Mouse (Mus musculus): ENCODE results near the gene Nox1. TPM values are rescaled to one million over a fixed set of nuclear protein-coding genes. Genes with fewer than 3 reads are reported as not detected.
"Not testable (repeated sequence)": the region's sequence is repeated elsewhere in the genome, so short reads cannot be mapped to it uniquely, and the experiment has no call there.

Nox1 gene
- polyA plus RNA-seq, 1 experiment from 2014 or later, result 0.95 TPM

DNA sequence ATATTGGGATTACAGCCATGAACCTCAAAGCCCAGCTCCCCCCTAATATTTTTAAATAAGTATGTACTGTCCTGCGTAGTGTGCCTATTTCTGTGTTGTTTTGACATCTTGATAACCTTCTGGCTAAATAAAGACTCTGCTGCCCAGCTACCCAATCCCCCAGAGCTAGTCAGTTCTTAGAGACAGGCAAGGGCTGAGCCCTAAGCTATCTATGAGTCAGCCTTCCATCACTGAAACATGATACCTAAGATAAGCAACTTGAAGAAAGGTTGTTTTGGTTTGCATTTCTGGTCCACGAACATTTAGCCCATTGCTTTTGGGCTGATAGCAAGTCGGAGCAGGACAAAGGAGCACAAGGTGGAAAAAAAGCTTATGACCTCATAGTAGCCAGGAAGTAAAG, 1.1 kb downstream of the Nox1 start:
- no peak overlapping the region for H3K4me2 ChIP-seq (replicated peaks; ENCODE audit: low read depth, low read length)
- H3K4me3 ChIP-seq (ENCODE audit: low read depth, low read length), result no peak overlapping the region
- H3K27me3 ChIP-seq (replicated peaks; ENCODE audit: insufficient read depth, low read length), result no peaks in the 10 kb centered on the region
- no peak overlapping the region for H3K27ac ChIP-seq (ENCODE audit: low read length)
- no peak overlapping the region for H3K9ac ChIP-seq (replicated peaks; ENCODE audit: low read depth)
- H3K4me1 ChIP-seq (ENCODE audit: insufficient read depth, low read depth, low read length), result no peaks in the 10 kb centered on the region
- DNase-seq (ENCODE audit: low spot score), result no peak
- no peaks in the 10 kb centered on the region for H3K9me3 ChIP-seq (ENCODE audit: low read length)
- no peak for ATAC-seq
- TF ChIP-seq EP300 (IDR thresholded peaks at IDR 0.05) (no peak), CTCF (IDR thresholded peaks at IDR 0.05) (no peak)
- WGBS, result 57% methylated on average over 3 of the region's 3 CpGs
- H3K36me3 ChIP-seq (ENCODE audit: insufficient read depth, low read length), result no peaks in the 10 kb centered on the region

DNA sequence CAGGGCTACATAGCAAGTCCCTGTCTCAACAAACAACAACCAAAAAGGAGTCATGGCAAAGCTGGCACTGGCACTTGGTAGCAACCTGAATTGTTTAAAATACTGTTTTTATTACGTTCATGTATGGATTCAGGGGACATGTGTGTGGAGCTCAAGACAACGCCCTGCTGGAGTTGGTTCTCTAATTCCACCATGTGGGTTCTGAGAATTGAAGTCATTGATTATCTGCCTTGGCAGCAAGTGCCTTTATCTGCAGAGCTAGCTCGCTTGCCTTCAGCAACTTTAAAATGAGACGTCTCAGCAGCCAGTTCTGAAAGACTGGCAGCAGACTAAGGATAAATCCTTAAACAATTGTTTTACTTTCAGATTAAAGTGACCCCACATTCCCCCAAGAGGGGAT, 3.6 kb downstream of the Nox1 start:
- H3K4me2 ChIP-seq (replicated peaks; ENCODE audit: low read depth, low read length), result no peak overlapping the region
- WGBS, result 67% methylated on average over 4 of the region's 4 CpGs
- no peaks in the 10 kb centered on the region for H3K27me3 ChIP-seq (replicated peaks; ENCODE audit: insufficient read depth, low read length)
- no peak overlapping the region for H3K4me3 ChIP-seq (ENCODE audit: low read depth, low read length)
- H3K9me3 ChIP-seq (ENCODE audit: low read length), result no peaks in the 10 kb centered on the region
- H3K9ac ChIP-seq (replicated peaks; ENCODE audit: low read depth), result no peak overlapping the region
- DNase-seq (ENCODE audit: low spot score) (no peak), ATAC-seq (no peak)
- H3K4me1 ChIP-seq (ENCODE audit: insufficient read depth, low read depth, low read length), result no peaks in the 10 kb centered on the region
- H3K27ac ChIP-seq (ENCODE audit: low read length), result no peak overlapping the region
- TF ChIP-seq CTCF (IDR thresholded peaks at IDR 0.05), result no peak
- TF ChIP-seq EP300 (IDR thresholded peaks at IDR 0.05), result no peak
- H3K36me3 ChIP-seq (ENCODE audit: insufficient read depth, low read length), result no peaks in the 10 kb centered on the region

- ATAC-seq, result no peak
- no peak overlapping the region for H3K4me2 ChIP-seq (replicated peaks; ENCODE audit: low read depth, low read length)
- no peaks in the 10 kb centered on the region for H3K27me3 ChIP-seq (replicated peaks; ENCODE audit: insufficient read depth, low read length)
- H3K4me3 ChIP-seq (ENCODE audit: low read depth, low read length), result no peak overlapping the region
- no peaks in the 10 kb centered on the region for H3K4me1 ChIP-seq (ENCODE audit: insufficient read depth, low read depth, low read length)
- 80% methylated on average over 7 of the region's 7 CpGs for WGBS
- no peak overlapping the region for H3K9ac ChIP-seq (replicated peaks; ENCODE audit: low read depth)
- no peak for DNase-seq (ENCODE audit: low spot score)
- no peaks in the 10 kb centered on the region for H3K9me3 ChIP-seq (ENCODE audit: low read length)
- H3K36me3 ChIP-seq (ENCODE audit: insufficient read depth, low read length), result no peaks in the 10 kb centered on the region
- no peak for TF ChIP-seq EP300 (IDR thresholded peaks at IDR 0.05)
- no peak for TF ChIP-seq CTCF (IDR thresholded peaks at IDR 0.05)
- no peak overlapping the region for H3K27ac ChIP-seq (ENCODE audit: low read length)
Observed at GRCm38 (mm10) chrX:134211151-134211642, 10.6 kb downstream of the Nox1 start.

DNA sequence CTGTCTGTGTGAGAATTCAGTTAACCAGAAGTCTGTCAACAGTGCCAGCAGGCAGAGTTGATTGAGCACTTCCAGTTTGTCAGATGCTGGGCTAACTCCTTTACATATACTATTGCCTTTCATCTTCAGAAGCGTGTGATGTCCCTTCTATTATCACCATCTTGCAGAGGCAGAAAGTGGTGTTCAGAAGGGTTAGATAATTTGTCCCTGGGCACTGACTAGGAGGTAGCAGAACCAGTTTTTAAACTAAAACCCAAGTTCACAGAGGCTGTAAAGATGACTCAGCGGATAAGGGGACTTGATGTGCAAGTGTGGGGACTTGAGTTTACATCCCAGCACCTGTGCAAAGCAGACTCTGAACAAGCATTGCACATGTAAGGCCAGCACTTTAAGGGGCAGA, 13.3 kb downstream of the Nox1 start:
- Histone ChIP-seq H3K9me3 (ENCODE audit: low read length) (no peaks in the 10 kb centered on the region), H3K36me3 (ENCODE audit: insufficient read depth, low read length) (no peaks in the 10 kb centered on the region), H3K27ac (ENCODE audit: low read length) (no peak overlapping the region), H3K4me2 (replicated peaks; ENCODE audit: low read depth, low read length) (no peak overlapping the region), H3K4me1 (ENCODE audit: insufficient read depth, low read depth, low read length) (no peaks in the 10 kb centered on the region), H3K9ac (replicated peaks; ENCODE audit: low read depth) (no peak overlapping the region), H3K27me3 (replicated peaks; ENCODE audit: insufficient read depth, low read length) (no peaks in the 10 kb centered on the region), H3K4me3 (ENCODE audit: low read depth, low read length) (no peak overlapping the region)
- TF ChIP-seq EP300 (IDR thresholded peaks at IDR 0.05) (no peak), CTCF (IDR thresholded peaks at IDR 0.05) (no peak)
- ATAC-seq (no peak), DNase-seq (ENCODE audit: low spot score) (no peak)
- 61% methylated on average over 2 of the region's 2 CpGs for WGBS

DNA sequence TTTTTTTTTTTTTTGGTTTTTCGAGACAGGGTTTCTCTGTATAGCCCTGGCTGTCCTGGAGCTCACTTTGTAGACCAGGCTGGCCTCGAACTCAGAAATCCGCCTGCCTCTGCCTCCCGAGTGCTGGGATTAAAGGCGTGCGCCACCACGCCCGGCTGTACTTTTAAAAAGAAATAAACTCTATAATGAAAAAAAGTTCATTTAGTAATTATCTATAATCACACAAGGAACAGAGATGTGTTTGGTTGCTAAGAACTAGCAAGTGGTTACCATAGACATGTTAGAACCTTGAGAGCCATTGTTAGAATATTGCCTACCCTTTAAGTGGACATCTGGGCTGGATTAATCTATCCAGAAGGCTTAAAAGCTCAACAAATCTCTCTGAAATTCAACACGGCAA, 34.6 kb downstream of the Nox1 start, which contains the start of gene Arl13a:
Gene Arl13a (plus strand): TSS at position 301 of the 400 bp plus-strand sequence.
- not testable (repeated sequence) for H3K27ac ChIP-seq (ENCODE audit: low read length); H3K9ac ChIP-seq (replicated peaks; ENCODE audit: low read depth); ATAC-seq; H3K4me2 ChIP-seq (replicated peaks; ENCODE audit: low read depth, low read length); DNase-seq (ENCODE audit: low spot score); H3K9me3 ChIP-seq (ENCODE audit: low read length); H3K36me3 ChIP-seq (ENCODE audit: insufficient read depth, low read length); H3K4me3 ChIP-seq (ENCODE audit: low read depth, low read length); H3K27me3 ChIP-seq (replicated peaks; ENCODE audit: insufficient read depth, low read length); H3K4me1 ChIP-seq (ENCODE audit: insufficient read depth, low read depth, low read length)
- 91% methylated on average over 8 of the region's 9 CpGs for WGBS

GRCm38 (mm10) chrX:134174699-134175098, 47.1 kb downstream of the Nox1 start:
- H3K4me3 ChIP-seq (ENCODE audit: low read depth, low read length), result no peak overlapping the region
- no peak overlapping the region for H3K4me2 ChIP-seq (replicated peaks; ENCODE audit: low read depth, low read length)
- no peaks in the 10 kb centered on the region for H3K9me3 ChIP-seq (ENCODE audit: low read length)
- TF ChIP-seq EP300 (IDR thresholded peaks at IDR 0.05) (no peak), CTCF (IDR thresholded peaks at IDR 0.05) (no peak)
- ATAC-seq, result no peak
- no peak overlapping the region for H3K9ac ChIP-seq (replicated peaks; ENCODE audit: low read depth)
- DNase-seq (ENCODE audit: low spot score), result no peak
- WGBS, result 100% methylated on average over 1 of the region's 1 CpGs
- no peak overlapping the region for H3K27ac ChIP-seq (ENCODE audit: low read length)
- H3K27me3 ChIP-seq (replicated peaks; ENCODE audit: insufficient read depth, low read length), result no peaks in the 10 kb centered on the region
- no peaks in the 10 kb centered on the region for H3K4me1 ChIP-seq (ENCODE audit: insufficient read depth, low read depth, low read length)
- no peaks in the 10 kb centered on the region for H3K36me3 ChIP-seq (ENCODE audit: insufficient read depth, low read length)

- Histone ChIP-seq H3K9ac (replicated peaks; ENCODE audit: low read depth) (no peak overlapping the region), H3K9me3 (ENCODE audit: low read length) (no peaks in the 10 kb centered on the region), H3K4me3 (ENCODE audit: low read depth, low read length) (no peak overlapping the region), H3K27me3 (replicated peaks; ENCODE audit: insufficient read depth, low read length) (no peaks in the 10 kb centered on the region), H3K4me2 (replicated peaks; ENCODE audit: low read depth, low read length) (no peak overlapping the region), H3K36me3 (ENCODE audit: insufficient read depth, low read length) (no peaks in the 10 kb centered on the region), H3K27ac (ENCODE audit: low read length) (no peak overlapping the region), H3K4me1 (ENCODE audit: insufficient read depth, low read depth, low read length) (no peaks in the 10 kb centered on the region)
- TF ChIP-seq EP300 (IDR thresholded peaks at IDR 0.05) (no peak), CTCF (IDR thresholded peaks at IDR 0.05) (no peak)
- WGBS, result 91% methylated on average over 1 of the region's 1 CpGs
- ATAC-seq, result no peak
- DNase-seq (ENCODE audit: low spot score), result no peak
Observed at GRCm38 (mm10) chrX:134170584-134170983, 51.2 kb downstream of the Nox1 start.

Data from lung, postnatal 0 days (tissue).